Mouse (Mus musculus) lung, embryonic 14.5 days (tissue): ENCODE data around the gene Edrf1. TPM values are rescaled to one million over a fixed set of nuclear protein-coding genes. Genes with fewer than 3 reads are reported as not detected.

Source experiments
- ATAC-seq: fragments of 200-750 bp; cut with Nextera tagmentation; 2 replicates; pipeline ENCODE4 v1.8.0; 2017; ENCODE audit warnings: mild to moderate bottlenecking, moderate TSS enrichment, moderate library complexity; ENCODE audit not compliant: insufficient read depth
- DNase-seq: peaks from one replicate; pipeline ENCODE4 v3.0.0-alpha.2; 2015
- H3K27ac ChIP-seq: fragments of 300-500 bp; sonication (generic); 2 replicates; pipeline ENCODE4 v1.5.1; 2014; ENCODE audit warnings: low read depth, mild to moderate bottlenecking, moderate library complexity
- H3K27me3 ChIP-seq: fragments of 300-500 bp; sonication (generic); 2 replicates; pipeline ENCODE4 v1.6.1; 2014; ENCODE audit warnings: low read length, control low read depth; ENCODE audit not compliant: insufficient read depth
- H3K36me3 ChIP-seq: fragments of 300-500 bp; sonication (generic); 2 replicates; pipeline ENCODE4 v1.6.1; 2014; ENCODE audit warnings: control low read depth; ENCODE audit not compliant: insufficient read depth
- H3K4me1 ChIP-seq: fragments of 300-500 bp; sonication (generic); 2 replicates; pipeline ENCODE4 v1.6.1; 2014; ENCODE audit warnings: antibody characterized with exemption, control low read depth; ENCODE audit not compliant: insufficient read depth
- H3K4me2 ChIP-seq: fragments of 300-500 bp; sonication (generic); 2 replicates; pipeline ENCODE4 v1.6.1; 2014; ENCODE audit warnings: mild to moderate bottlenecking
- H3K4me3 ChIP-seq: fragments of 300-500 bp; sonication (generic); 2 replicates; pipeline ENCODE4 v1.5.1; 2014; ENCODE audit warnings: low read depth, low read length
- H3K9ac ChIP-seq: fragments of 300-500 bp; sonication (generic); 2 replicates; pipeline ENCODE4 v1.6.1; 2014
- H3K9me3 ChIP-seq: fragments of 300-500 bp; sonication (generic); 2 replicates; pipeline ENCODE4 v1.6.1; 2016; ENCODE audit warnings: low read depth, low read length, control low read depth
- CTCF ChIP-seq: IDR thresholded peaks from 2 replicates; pipeline ENCODE4 v1.5.1; 2016; ENCODE audit warnings: antibody characterized with exemption, low read depth
- WGBS: fragments of 180-500 bp; shearing (Covaris S2); extraction: QIAGEN DNeasy Blood & Tissue Kit; methylation state at CpG from one replicate; pipeline ENCODE4 v1.1.7; 2014; 5-methylcytosine and 5-hydroxymethylcytosine counted together
- polyA plus RNA-seq: library from polyadenylated mRNA; unstranded; fragments of >200 nt; fragmentation: Nextera tagmentation; extraction: Ambion mirVana; gene quantifications from 2 replicates; pipeline ENCODE4 v1.2.1, GENCODE M21; 2014

Edrf1 gene
- polyA plus RNA-seq, 1 experiment from 2014 or later = 22.8 TPM

GRCm38 (mm10) chr7:133702333-133702732 lies 65.0 kb downstream of the Edrf1 start:
- Histone ChIP-seq H3K4me3 (peak overlapping the region; percentile 2; the same call in 1 of the 2 replicates), H3K4me2 (no peak overlapping the region), H3K36me3 (peaks cover 5% of the 10 kb centered on the region; the same call in 1 of the 2 replicates), H3K4me1 (no peaks in the 10 kb centered on the region), H3K27me3 (no peaks in the 10 kb centered on the region), H3K9me3 (no peaks in the 10 kb centered on the region), H3K9ac (no peak overlapping the region), H3K27ac (peak overlapping the region; percentile 52; the same call in 1 of the 2 replicates)
- peak; percentile 60 for ATAC-seq
- 62% methylated on average over 10 of the region's 10 CpGs for WGBS
- TF ChIP-seq CTCF = no peak
- no peak for DNase-seq

DNA sequence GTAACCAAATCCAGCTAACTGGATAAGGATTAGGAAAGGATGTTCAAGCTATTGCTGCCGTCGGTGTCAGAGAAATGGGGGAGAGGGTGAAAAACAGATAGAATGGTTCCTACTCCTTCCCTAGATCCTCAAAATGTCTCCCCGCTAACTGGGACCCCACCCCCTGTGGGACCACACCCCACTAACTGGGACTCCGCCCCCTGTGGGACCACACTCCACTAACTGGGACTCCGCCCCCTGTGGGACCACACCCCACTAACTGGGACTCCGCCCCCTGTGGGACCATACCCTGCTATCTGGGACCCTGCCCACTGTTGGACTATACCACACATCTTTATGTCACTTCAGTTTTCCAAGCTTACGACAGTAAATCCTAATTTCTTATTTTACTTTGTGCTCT lies 66.6 kb downstream of the Edrf1 start:
- Histone ChIP-seq H3K27me3 (no peaks in the 10 kb centered on the region), H3K27ac (no peak overlapping the region), H3K36me3 (0 out of 2 replicates have a peak, but pooled peaks cover 4% of the 10 kb centered on the region), H3K4me3 (no peak overlapping the region), H3K4me2 (no peak overlapping the region), H3K9ac (no peak overlapping the region), H3K9me3 (no peaks in the 10 kb centered on the region), H3K4me1 (no peaks in the 10 kb centered on the region)
- TF ChIP-seq CTCF = no peak
- ATAC-seq (no peak), DNase-seq (no peak)
- WGBS = 92% methylated on average over 7 of the region's 7 CpGs

DNA sequence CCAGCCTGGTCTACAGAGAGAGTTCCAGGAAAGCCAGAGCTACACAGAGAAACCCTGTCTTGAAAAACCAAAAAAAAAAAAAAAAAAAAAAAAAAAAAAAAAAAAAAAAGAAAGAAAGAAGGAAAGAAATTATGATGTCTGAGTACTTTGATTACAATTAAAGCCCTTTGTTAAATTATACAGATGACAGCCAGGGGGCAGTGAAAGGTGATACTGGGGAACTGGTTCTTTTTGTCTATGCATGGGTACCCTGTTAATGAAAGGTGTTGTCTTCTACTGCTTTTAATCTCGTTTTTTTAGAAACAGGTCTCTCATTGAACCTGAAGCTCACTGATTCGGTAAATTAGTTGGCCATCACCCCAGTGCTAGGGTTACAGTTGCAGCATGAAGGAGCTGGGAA lies 70.0 kb downstream of the Edrf1 start:
- ATAC-seq (no peak), DNase-seq (peak; percentile 30)
- 0 out of 2 replicates have a peak, but pooled peaks have one; percentile 1 for TF ChIP-seq CTCF

DNA sequence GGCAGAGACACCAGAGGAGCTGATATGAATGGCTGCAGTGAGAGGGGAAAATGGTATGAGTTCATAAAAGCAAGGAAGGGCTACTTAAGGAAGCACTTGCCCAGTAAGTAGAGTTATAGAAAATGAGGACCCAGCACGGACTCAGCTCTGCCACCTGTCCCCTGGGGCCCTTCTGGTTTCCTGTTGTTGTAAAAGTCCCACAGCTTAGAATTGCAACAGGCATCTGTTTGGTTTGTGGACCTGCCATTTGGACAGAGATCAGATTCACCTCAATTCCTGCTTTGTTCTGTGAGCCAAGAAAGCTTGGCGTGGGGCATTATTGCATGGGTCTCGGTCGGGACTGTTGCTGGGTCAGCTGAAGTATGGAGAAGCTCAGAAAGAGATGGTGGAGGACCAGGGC lies 78.0 kb downstream of the Edrf1 start:
- Histone ChIP-seq H3K9me3 (no peaks in the 10 kb centered on the region), H3K4me2 (no peak overlapping the region), H3K9ac (no peak overlapping the region), H3K27me3 (no peaks in the 10 kb centered on the region), H3K27ac (no peak overlapping the region), H3K4me3 (no peak overlapping the region), H3K4me1 (no peaks in the 10 kb centered on the region), H3K36me3 (peaks cover 69% of the 10 kb centered on the region)
- DNase-seq = no peak
- no peak for ATAC-seq
- WGBS = 92% methylated on average over 4 of the region's 4 CpGs
- TF ChIP-seq CTCF = no peak

More for the DNA sequence above, 70.0 kb downstream of the Edrf1 start:
- no peak overlapping the region for H3K4me2 ChIP-seq
- H3K27ac ChIP-seq = no peak overlapping the region
- H3K9ac ChIP-seq = no peak overlapping the region
- H3K4me1 ChIP-seq = no peaks in the 10 kb centered on the region
- no peaks in the 10 kb centered on the region for H3K27me3 ChIP-seq
- H3K36me3 ChIP-seq = no peaks in the 10 kb centered on the region
- 87% methylated on average over 2 of the region's 2 CpGs for WGBS
- peak overlapping the region; percentile 80; the same call in 1 of the 2 replicates for H3K4me3 ChIP-seq
- no peaks in the 10 kb centered on the region for H3K9me3 ChIP-seq

GRCm38 (mm10) chr7:133718580-133718979 lies 81.2 kb downstream of the Edrf1 start:
- Histone ChIP-seq H3K9me3 (no peaks in the 10 kb centered on the region), H3K4me1 (no peaks in the 10 kb centered on the region), H3K27ac (no peak overlapping the region), H3K4me3 (no peak overlapping the region), H3K4me2 (no peak overlapping the region), H3K9ac (no peak overlapping the region), H3K36me3 (peaks cover 96% of the 10 kb centered on the region), H3K27me3 (no peaks in the 10 kb centered on the region)
- DNase-seq (no peak), ATAC-seq (no peak)
- WGBS = 92% methylated on average over 1 of the region's 1 CpGs
- TF ChIP-seq CTCF = peak; percentile 11; the same call in 1 of the 2 replicates

DNA sequence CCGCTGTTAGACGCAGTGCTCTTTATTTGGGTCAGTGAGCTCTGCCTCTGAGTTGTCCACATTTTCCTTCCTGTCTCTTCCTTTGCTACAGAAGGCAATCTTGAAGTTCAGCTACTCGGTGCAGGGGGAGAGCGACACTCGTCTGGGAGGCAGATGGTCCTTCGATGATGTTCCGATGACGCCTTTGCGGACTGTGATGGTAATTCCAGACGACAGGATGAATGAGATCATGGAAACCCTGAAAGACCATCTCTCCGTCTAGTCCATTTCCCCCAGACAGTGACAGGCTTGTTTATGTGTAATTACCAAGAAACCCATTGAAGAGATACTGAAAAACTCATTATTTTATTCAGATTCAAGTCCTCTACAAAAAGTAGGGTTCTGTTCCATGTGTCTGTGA lies 83.3 kb downstream of the Edrf1 start:
- DNase-seq = no peak
- no peak overlapping the region for H3K9ac ChIP-seq

More for the DNA sequence above, 83.3 kb downstream of the Edrf1 start:
- no peaks in the 10 kb centered on the region for H3K4me1 ChIP-seq
- H3K4me3 ChIP-seq = no peak overlapping the region
- H3K27me3 ChIP-seq = no peaks in the 10 kb centered on the region
- TF ChIP-seq CTCF = no peak
- H3K36me3 ChIP-seq = peaks cover 79% of the 10 kb centered on the region
- H3K4me2 ChIP-seq = no peak overlapping the region
- H3K27ac ChIP-seq = no peak overlapping the region
- no peak for ATAC-seq
- 82% methylated on average over 11 of the region's 11 CpGs for WGBS
- H3K9me3 ChIP-seq = no peaks in the 10 kb centered on the region

Other genes with a start within 250 kb of the Edrf1 start
- 0.32 TPM in 1 of 2 replicates, not detected in the other for gene Tex36, start 35.4 kb upstream of the Edrf1 start, polyA plus RNA-seq
- gene Mmp21, start 42.5 kb downstream of the Edrf1 start, polyA plus RNA-seq = 0.11 and 0.14 TPM in 2 replicates
- 180 and 181 TPM in 2 replicates for gene Bccip, start 71.8 kb downstream of the Edrf1 start, polyA plus RNA-seq
- gene Uros, start 72.5 kb downstream of the Edrf1 start, polyA plus RNA-seq = 27.0 TPM in 2 replicates
- gene Fank1, start 139.3 kb downstream of the Edrf1 start, polyA plus RNA-seq = 0.29 and 0.30 TPM in 2 replicates
- 22.6 and 24.5 TPM in 2 replicates for gene Dhx32, start 145.2 kb downstream of the Edrf1 start, polyA plus RNA-seq